Mouse (Mus musculus) small intestine, adult 2 months (tissue): Measurements from ENCODE around the gene Gpr157.

Source experiments
- CTCF ChIP-seq: fragments of 200-500 bp; IDR thresholded peaks from 2 replicates; pipeline ENCODE4 v1.5.1; 2012; ENCODE audit warnings: low read depth, mild to moderate bottlenecking, control low read depth, inconsistent platforms, low read length, moderate library complexity, mixed read lengths; ENCODE audit not compliant: insufficient replicate concordance, insufficient read length; ENCODE audit errors: extremely low read depth
- POLR2A ChIP-seq: fragments of 200-500 bp; IDR thresholded peaks from 2 replicates; pipeline ENCODE4 v1.6.1; 2012; ENCODE audit warnings: low read depth, mild to moderate bottlenecking, control low read depth, inconsistent platforms, low read length, moderate library complexity

GRCm38 (mm10) chr4:150118163-150118562 lies 31.0 kb downstream of the Gpr157 start:
- no peak for TF ChIP-seq POLR2A
- TF ChIP-seq CTCF = peak; percentile 61; the same call in 1 of the 2 replicates
